Mouse (Mus musculus): ENCODE measurements around the gene Tst.
A peak's percentile ranks its signal among the peaks of the same experiment; 100 is the strongest.

The Tst gene

DNA sequence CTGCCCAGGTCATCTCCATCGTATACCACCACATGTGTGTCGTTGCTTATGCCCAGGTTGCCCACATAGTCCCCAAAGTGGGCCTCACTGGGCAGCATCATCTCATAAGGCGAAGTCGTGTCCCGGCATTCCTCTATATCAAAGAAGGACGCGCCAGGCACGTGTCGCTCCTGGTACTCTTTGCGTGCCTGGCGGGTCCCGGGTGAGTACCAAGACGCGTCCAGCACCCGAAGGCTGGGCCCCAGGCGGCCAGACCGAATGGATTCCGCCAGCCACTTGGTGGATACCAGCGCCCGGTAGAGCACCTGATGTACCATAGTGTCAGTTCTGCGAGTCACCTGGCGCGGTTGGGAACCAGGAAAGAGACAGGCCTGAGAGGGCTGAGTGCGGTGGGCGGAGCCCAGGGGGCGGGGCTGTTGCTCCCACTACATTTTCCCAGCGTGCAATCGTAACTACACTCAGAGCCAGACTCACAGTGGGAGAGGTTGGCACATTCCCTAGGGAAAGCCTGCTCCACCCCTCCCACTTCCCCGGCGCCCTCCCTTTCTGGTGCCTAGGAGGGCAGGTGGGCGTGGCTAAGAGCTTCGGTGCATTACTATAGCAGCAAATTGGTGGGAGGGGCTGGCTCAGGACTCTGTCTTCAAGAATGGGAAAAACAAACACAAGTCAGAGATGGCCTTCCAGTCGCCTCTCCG lies at the start of gene Tst:
Gene Tst (minus strand): TSS at position 391 of the 695 bp plus-strand sequence.
- peak; percentile 97 for DNase-seq (ENCODE audit: low spot score)

DNA sequence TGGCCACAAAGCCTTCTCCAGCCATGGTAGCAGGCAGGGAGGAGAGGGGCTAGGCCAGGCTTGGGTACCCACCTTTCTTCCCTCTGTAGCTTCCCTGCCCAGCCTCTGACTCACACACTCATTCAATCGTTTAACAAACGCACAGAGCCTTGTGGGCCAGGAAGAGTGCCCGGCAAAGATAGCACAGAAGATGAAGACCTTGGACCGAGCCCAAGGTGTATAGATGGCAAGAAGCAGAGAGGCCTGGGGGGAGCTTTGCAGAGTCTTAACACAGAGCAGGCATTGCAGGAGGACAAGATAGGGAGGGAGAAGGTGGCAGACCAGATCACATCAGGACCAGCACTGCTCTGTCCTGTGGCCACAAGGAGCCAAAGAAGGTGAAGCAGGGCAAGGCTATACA lies 49.5 kb upstream of the Tst start:
- no peak for DNase-seq (ENCODE audit: low spot score)

- DNase-seq (ENCODE audit: low spot score) = no peak
Observed at GRCm38 (mm10) chr15:78452929-78453328, 47.2 kb upstream of the Tst start.

DNA sequence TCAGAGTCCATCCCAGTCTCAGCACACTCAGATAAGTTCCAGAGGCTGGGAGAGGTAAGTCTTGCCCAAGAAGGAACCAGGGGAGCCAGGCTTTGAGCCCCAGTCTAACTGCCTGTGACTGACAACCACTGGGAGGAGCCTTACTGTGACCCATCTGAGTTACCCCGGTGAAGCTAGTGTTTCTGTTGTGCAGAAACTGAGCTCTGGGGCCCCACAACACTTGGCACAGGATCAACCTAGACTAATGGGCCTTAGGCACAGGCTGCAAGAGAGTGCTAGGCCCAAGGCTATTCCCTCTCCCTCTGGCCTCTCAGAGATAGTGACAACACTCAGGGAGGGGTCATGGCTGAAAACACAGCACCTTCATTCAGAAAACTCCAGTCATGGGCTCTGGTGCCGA lies 45.5 kb upstream of the Tst start:
- no peak for DNase-seq (ENCODE audit: low spot score)

GRCm38 (mm10) chr15:78450419-78450768 lies 44.7 kb upstream of the Tst start:
- no peak for DNase-seq (ENCODE audit: low spot score)

GRCm38 (mm10) chr15:78449694-78450418 lies 44.1 kb upstream of the Tst start:
- DNase-seq (ENCODE audit: low spot score) = peak; percentile 37

GRCm38 (mm10) chr15:78449131-78449530 lies 43.4 kb upstream of the Tst start:
- peak; percentile 17 for DNase-seq (ENCODE audit: low spot score)

- peak; percentile 94 for DNase-seq (ENCODE audit: low spot score)
Observed at GRCm38 (mm10) chr15:78447746-78448535, 42.2 kb upstream of the Tst start.

- DNase-seq (ENCODE audit: low spot score) = peak; percentile 29
Observed at GRCm38 (mm10) chr15:78447121-78447520, 41.4 kb upstream of the Tst start.

DNA sequence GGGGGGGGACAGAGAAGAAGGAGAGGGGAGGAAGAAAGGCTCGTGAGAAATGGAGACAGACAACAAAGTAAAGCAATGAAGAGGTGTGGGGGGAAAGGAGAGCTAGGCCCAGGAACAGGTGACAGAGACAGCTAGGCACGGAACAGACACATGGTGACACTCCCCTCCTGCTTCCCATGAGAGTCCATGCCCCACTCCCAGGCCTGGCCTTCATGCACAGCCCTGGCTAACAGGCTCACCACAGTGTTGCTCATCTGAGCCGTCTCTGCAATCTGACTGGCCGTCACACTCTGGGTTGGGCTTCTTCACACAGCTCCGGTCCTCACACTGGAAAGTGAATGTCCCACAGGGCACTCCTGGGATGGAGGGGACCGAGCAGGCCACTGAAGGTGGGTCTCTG lies 38.1 kb upstream of the Tst start:
- DNase-seq (ENCODE audit: low spot score) = no peak

DNA sequence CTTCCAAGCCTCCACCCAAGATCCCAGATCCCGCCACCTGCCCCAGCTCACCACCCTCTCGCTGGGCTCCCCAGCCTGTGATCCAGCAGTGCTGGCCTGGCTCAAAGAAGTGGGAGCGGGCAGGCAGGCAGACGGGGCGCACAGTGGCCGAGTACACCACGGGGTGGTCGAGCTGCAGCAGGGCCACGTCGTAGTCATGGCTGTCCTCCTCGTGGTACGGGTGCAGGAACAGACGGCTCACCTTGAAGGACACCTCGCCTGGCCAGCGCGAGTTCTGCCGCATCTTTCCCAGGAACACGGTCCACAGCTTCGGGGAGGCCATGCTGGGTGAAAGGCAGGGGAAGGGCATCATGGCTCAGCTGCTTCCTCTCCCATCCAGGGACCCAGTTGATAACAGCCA lies 36.5 kb upstream of the Tst start:
- no peak for DNase-seq (ENCODE audit: low spot score)

DNA sequence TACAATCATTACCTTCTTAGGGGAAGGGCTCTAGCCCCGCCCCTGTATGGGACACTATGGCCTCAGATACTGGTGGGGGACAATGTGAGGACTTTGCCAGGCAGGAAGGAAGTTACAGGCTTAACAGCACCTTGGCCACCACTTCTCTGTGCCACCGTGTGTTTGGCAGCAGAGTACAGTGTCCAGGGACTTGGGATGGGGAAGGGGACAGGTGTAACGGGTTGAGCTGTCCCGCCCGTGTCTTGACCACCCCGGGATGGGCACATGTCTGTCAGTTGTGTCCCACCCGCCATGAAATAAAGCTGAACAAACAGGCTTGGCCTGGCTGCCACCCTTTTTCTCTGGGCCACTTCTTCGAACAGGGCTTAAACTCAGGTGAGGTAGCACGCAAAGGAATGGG lies 33.3 kb upstream of the Tst start:
- no peak for DNase-seq (ENCODE audit: low spot score)

GRCm38 (mm10) chr15:78438505-78438904 lies 32.8 kb upstream of the Tst start:
- no peak for DNase-seq (ENCODE audit: low spot score)

DNA sequence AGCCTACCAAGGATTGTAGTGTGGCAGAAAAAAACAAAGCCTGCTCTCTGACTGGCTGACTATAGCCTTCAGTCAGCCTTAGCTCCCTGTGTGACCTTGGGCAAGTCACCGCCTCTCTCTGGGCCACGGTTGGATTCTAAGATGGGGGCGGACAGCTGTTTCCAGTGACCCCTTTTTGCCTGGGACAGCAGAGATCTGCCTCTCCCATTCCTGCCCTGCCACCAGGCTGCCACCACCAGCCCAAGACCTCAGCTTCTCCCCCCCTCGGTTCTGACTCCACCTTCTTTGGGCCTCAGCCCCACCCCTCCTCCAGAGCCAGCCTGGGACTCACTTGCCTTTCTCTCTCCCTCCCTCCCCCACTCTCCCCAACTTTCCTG lies 32.3 kb upstream of the Tst start:
- no peak for DNase-seq (ENCODE audit: low spot score)

DNA sequence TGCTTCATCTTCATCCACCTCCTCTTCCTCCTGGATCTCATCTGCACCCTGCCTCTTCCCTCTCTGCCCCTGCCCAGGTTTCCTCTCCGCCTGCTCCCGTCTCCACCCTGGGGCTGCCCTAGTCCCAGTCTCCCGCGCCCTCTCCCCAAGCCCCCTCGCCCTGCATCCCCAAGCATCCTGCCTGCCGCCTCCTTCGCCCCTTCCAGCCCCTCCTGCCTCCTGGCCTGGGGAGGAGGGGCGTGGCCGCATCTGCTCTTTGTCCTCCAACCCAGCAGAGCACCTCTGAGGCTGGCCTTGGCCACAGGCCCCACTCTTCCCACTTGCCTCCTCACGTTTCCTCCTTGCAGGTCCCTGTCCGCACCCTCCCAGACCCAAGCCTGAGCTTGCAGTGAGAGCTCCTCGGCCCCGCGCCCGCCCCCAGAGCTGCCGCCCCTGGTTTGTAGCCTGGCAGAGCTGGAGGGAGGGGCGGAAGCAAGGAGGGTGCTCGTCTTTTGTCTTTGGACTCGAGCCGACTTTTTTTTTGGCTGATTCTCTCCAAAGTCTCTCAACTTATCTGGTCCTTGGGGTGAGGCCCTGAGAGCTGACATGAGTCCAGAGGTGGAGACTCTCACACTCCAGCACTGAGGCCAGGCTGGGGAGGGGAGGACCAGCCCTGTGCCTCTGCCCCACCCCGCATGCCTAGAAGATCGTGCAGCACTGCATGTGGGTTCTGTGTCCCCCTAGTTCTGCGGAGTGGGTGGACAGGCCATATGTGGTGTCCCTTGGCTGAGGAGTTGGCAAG lies 31.7 kb upstream of the Tst start:
- peak; percentile 43 for DNase-seq (ENCODE audit: low spot score)

DNA sequence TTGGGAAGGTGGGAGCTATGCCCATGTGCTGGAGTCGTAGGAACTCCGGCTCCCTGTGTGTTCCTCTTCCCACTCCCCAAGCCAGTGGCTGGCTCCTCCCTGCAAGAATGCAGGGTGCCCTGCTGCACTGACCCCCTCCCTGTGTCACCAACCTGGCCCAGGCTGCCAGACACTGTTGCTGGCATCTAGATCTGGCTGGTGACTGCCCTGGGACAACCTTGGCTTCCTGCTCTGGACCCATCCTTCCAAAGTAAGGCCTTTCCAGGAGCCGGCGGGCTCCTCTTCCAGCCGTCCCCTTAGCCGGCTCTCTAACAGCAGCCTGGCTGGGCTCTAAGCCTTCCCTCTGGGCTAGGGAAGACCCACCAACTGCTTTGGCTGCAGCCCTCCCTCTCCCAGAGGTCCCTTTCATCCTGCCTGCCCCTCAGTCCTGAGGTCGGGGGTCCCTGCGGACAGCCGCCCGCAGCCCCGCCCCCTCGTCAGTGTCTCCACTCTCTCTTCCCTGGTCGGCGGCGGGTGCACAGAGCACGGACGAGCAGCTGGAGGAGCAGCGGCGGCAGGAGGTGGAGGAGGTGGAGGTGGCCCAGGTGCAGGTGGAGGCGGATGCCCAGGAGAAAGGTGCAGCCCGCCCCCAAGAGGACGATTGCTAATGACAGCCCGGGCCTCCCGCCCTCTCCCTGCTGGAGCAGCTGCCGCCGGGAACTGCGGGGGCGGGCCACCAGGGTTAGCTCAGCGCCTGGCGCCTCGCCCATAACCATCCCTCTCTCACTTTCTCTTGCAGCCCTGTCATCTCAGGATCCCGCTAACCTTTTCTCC lies 30.9 kb upstream of the Tst start:
- peak; percentile 79 for DNase-seq (ENCODE audit: low spot score)

GRCm38 (mm10) chr15:78435681-78436080 lies 30.0 kb upstream of the Tst start:
- no peak for DNase-seq (ENCODE audit: low spot score)

DNA sequence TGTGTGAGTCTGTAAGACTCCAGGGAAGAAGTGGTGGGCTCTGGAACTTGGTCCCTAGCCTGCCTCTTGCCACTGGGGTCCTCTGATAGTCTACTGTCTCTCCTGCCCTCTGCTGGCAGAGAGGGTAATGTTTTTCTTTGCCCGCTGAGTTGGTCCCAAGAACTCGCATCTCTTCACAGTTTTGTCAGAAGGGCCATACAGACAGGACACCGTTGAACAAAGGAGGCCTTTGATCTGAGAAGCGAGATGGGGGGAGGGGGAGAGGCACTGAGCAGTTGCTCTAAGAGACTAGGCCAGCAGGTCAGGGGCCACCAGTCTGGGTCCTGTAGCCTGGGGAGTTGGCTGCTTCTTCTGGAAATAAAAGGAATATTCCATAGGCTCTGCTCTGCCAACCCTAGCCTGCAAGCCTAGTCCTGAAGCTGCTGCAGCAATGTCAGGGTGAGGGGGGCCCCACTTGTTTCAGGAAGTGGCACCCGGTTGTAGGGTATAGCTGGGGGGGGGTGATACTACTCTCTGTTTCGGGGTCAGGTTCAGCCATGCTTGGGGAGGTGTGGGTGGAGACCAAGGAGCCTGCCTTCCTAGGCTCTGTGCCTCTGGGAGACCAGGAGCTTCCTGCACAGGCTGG lies 29.3 kb upstream of the Tst start:
- DNase-seq (ENCODE audit: low spot score) = peak; percentile 23

GRCm38 (mm10) chr15:78431541-78432121 lies 25.9 kb upstream of the Tst start:
- DNase-seq (ENCODE audit: low spot score) = no peak

DNA sequence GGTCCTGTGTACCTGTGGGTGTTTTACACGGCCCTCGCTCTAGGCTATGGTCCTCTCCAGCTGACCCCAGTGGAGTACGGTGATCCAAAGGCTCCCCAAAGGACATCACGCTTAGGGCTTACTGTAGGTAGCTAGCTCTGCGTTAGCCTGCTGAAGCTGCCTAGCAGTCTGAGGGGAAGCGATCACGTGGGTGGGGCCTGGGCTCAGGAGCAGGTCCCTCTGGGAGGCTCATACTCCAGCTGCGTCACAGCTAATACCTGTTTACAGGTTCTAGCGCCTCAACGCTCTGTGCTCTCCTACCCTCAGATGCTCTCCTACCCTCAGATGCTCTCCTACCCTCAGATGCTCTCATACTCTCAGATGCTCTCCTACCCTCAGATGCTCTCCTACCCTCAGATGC lies 25.2 kb upstream of the Tst start:
- DNase-seq (ENCODE audit: low spot score) = no peak

Data from lung, postnatal 25 days (tissue).